Mouse (Mus musculus) brain, embryonic 14.5 days (tissue): ENCODE results near the gene Tk1.

Source experiments
- CTCF ChIP-seq: fragments of 200-500 bp; IDR thresholded peaks from 2 replicates; pipeline ENCODE4 v1.5.1; 2012; ENCODE audit warnings: inconsistent platforms, mild to moderate bottlenecking, moderate library complexity, borderline replicate concordance; ENCODE audit not compliant: insufficient read depth, insufficient read length; ENCODE audit errors: extremely low read depth
- POLR2A ChIP-seq: fragments of 200-500 bp; IDR thresholded peaks from 2 replicates; pipeline ENCODE4 v1.6.1; 2012; ENCODE audit warnings: mild to moderate bottlenecking, inconsistent platforms, borderline replicate concordance; ENCODE audit not compliant: poor library complexity, insufficient read depth, insufficient read length, severe bottlenecking; ENCODE audit errors: extremely low read depth

DNA sequence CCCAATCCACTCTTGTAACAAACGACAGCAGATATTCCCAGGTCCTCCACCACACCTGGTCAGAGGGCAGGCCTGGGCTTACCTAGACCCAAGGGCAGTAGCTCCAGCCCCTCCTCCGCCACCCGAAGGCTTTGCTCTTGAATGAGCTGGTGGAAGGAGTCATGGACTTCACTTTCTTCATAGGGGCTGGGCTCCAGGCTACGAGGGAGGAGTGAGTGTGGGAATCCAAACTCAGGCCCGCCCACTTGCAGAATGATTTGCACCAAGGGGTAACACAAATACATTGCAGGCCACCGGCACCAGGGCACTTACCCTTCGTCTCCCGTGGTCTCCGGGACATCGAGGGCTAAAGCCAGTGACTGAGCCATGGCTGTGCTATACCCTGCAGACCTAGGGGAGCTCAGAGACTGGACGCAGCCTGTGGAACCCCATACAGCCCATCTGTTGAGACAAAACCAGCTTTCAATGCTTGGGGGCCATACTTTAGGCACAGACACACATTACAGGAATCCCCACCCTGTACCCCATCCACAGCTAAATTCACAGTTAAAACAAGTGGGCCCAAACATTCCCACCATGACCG lies 47.0 kb downstream of the Tk1 start:
- TF ChIP-seq CTCF (no peak), POLR2A (no peak)
